7 mouse cellular contexts compared by ENCODE assay signal in the genomic region with DNA sequence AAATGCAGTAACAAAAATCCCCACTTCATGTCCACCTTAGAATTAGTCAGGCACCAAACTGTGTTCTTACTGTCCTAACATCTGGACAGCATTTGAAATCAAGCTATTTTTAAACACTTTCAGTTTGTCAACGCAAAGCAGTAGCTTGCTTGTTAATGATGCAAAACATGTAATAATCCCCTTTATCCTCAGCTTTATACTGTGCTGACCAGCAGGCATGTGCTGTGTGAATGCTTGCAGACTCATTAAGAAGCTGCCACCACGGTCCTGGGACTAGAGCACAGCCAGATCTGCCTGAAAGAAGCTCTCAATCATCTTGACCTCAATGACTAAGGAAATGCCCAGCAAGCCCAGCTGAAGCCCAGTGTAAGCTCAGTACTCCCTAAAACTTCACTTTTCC.
DNase-seq lines count a peak whose midpoint lies in the region; ATAC-seq and TF ChIP-seq lines count a peak whose summit lies in the region.

No protein-coding gene starts in this region.

- peak; percentile 85 for ATAC-seq in forebrain, embryonic 12.5 days (ENCODE audit: low FRiP score)

- DNase-seq in layer of hippocampus, adult 11-12 months (ENCODE audit: low spot score), result peak; percentile 15
- no peak for DNase-seq in layer of hippocampus, adult 9-10 months (ENCODE audit: low spot score)
- peak; percentile 13 for DNase-seq in brain, adult 2 months (ENCODE audit: low read depth, low spot score)
- no peak for DNase-seq in urinary bladder, postnatal 14 days (ENCODE audit: low spot score)
- no peak for DNase-seq in thymus, postnatal 4 days

- peaks cover 19% of the 10 kb centered on the region for H3K4me1 ChIP-seq in forebrain, embryonic 12.5 days

- no peak overlapping the region for H3ac ChIP-seq in myocyte (ENCODE audit: control insufficient read depth, insufficient read length)

- no peak overlapping the region for H3K4me3 ChIP-seq in forebrain, embryonic 12.5 days (replicated peaks)
- H3K4me3 ChIP-seq in myocyte, result no peak overlapping the region

- 9% methylated on average over 2 of the region's 2 CpGs for WGBS in forebrain, embryonic 12.5 days

- H3K9ac ChIP-seq in forebrain, embryonic 12.5 days, result no peak overlapping the region

- H3K4me2 ChIP-seq in forebrain, embryonic 12.5 days, result peak overlapping the region; percentile 15
- H3K4me2 ChIP-seq in myocyte (ENCODE audit: low read depth), result peak overlapping the region; percentile 59

- no peaks in the 10 kb centered on the region for H3K9me3 ChIP-seq in forebrain, embryonic 12.5 days

- H3K36me3 ChIP-seq in forebrain, embryonic 12.5 days (replicated peaks), result no peaks in the 10 kb centered on the region
- no peaks in the 10 kb centered on the region for H3K36me3 ChIP-seq in myocyte (ENCODE audit: control insufficient read depth, insufficient read depth)

- no peak for TF ChIP-seq POLR2A in myocyte (IDR thresholded peaks at IDR 0.05; ENCODE audit: insufficient read length, low read depth)

- peaks cover 34% of the 10 kb centered on the region for H3K79me2 ChIP-seq in myocyte (ENCODE audit: control insufficient read depth, insufficient read depth)

- 0 out of 2 replicates have a peak overlapping the region, but pooled peaks have one; percentile 46 for H3K27ac ChIP-seq in forebrain, embryonic 12.5 days

- no peaks in the 10 kb centered on the region for H3K27me3 ChIP-seq in forebrain, embryonic 12.5 days
- H3K27me3 ChIP-seq in myocyte (ENCODE audit: control insufficient read depth, insufficient read depth, insufficient read length), result no peaks in the 10 kb centered on the region

TF ChIP-seq in myocyte, 11 proteins besides CTCF, POLR2A, EP300 and RAD21:
- TF ChIP-seq MYOD1 (IDR thresholded peaks at IDR 0.05; ENCODE audit: control insufficient read depth in 1 of 3, insufficient read length in 2 of 3, low read depth in 2 of 3), result no peak

Comparison
In these comparisons a context has a peak if more than half of its experiments do, and no peak if none do; other contexts are left out.
1. DNase-seq: peak in layer of hippocampus, adult 11-12 months (single experiment) and brain, adult 2 months (single experiment); none in layer of hippocampus, adult 9-10 months (single experiment), urinary bladder, postnatal 14 days (single experiment) and thymus, postnatal 4 days (single experiment).